11 mouse cellular contexts compared by ENCODE assay signal in the genomic region with DNA sequence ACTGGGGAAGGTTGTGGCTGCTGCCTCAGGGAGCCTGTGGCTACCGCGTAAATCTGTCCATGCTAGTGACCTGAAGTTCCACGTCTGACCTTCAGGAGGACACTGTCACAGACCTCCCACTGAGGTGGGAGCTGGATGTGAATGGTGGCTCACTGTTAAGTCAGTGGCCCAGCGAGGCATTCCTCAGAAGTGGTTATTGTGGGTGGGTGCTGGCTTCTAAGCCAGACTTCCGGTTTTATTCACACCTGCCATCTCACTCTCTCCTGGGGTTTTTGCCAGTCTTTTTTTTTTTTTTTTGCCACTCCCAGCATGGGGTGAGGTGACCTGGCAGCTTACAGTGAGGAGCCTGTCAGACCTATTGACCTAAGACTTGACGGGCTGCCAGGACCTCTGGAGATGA. TPM values are rescaled to one million over a fixed set of nuclear protein-coding genes. Genes with fewer than 3 reads are reported as not detected.
DNase-seq lines count a peak whose midpoint lies in the region; ATAC-seq and TF ChIP-seq lines count a peak whose summit lies in the region.
"Had no signal": no experiment of that assay in that cellular context is flagged by ENCODE, and none has a peak within 500 bp of the region (broad histone marks: within the 10 kb centered on the region; RNA-seq: fewer than 3 reads in every experiment).

No protein-coding gene starts in this region.

- H3K4me1 ChIP-seq in liver, adult 2 months (ENCODE audit: control insufficient read depth, insufficient read depth, low read length) = peaks cover 2% of the 10 kb centered on the region; the same call in 1 of the 2 replicates
- H3K4me1 ChIP-seq in ES-E14 (ENCODE audit: control insufficient read depth in 2 of 2, insufficient read depth in 2 of 2, low read length in 2 of 2, poor library complexity in 1 of 2) = peaks cover 7 to 18% of the 10 kb centered on the region in 2 experiments
- H3K4me1 ChIP-seq in intestine, embryonic 15.5 days (replicated peaks) = peaks cover 18% of the 10 kb centered on the region
- peaks cover 4% of the 10 kb centered on the region; the same call in 1 of the 2 replicates for H3K4me1 ChIP-seq in midbrain, embryonic 11.5 days (ENCODE audit: control insufficient read depth, insufficient read depth, low read length)

- WGBS in liver, adult 2 months = 35% methylated on average over 6 of the region's 6 CpGs
- WGBS in intestine, embryonic 15.5 days = 42% methylated on average over 6 of the region's 6 CpGs
- WGBS in midbrain, embryonic 11.5 days = 59% methylated on average over 6 of the region's 6 CpGs

- H3K4me3 ChIP-seq in liver, adult 2 months (ENCODE audit: insufficient read depth, low read depth, low read length) = no peak overlapping the region
- no peak overlapping the region for H3K4me3 ChIP-seq in ES-E14 (ENCODE audit: insufficient read depth in 1 of 2, low read depth in 1 of 2, low read length in 2 of 2, poor library complexity in 1 of 2, severe bottlenecking in 1 of 2)
- H3K4me3 ChIP-seq in intestine, embryonic 15.5 days (replicated peaks) = no peak overlapping the region
- H3K4me3 ChIP-seq in midbrain, embryonic 11.5 days (ENCODE audit: low read depth, low read length) = no peak overlapping the region

- TF ChIP-seq CTCF in liver, adult 2 months (IDR thresholded peaks at IDR 0.05; ENCODE audit: low read depth, low read length) = peak; percentile 37; the same call in 1 of the 2 replicates

- H3K79me2 ChIP-seq in liver, adult 2 months (ENCODE audit: control insufficient read depth, insufficient read depth, low read length) = no peaks in the 10 kb centered on the region

- in situ Hi-C loops in ES-E14 (cut with MboI; ENCODE audit: low sequenced_read_pairs in 2 of 2, unreplicated experiment in 2 of 2) = no loop called here

- no peaks in the 10 kb centered on the region for H3K36me3 ChIP-seq in liver, adult 2 months (ENCODE audit: control insufficient read depth, insufficient read depth, low read length)
- no peaks in the 10 kb centered on the region for H3K36me3 ChIP-seq in ES-E14 (ENCODE audit: control insufficient read depth, insufficient read depth, low read length, poor library complexity, severe bottlenecking)
- no peaks in the 10 kb centered on the region for H3K36me3 ChIP-seq in intestine, embryonic 15.5 days
- no peaks in the 10 kb centered on the region for H3K36me3 ChIP-seq in splenic B cell, adult 2 months (ENCODE audit: control insufficient read depth, insufficient read depth, low read length, poor library complexity, severe bottlenecking)
- H3K36me3 ChIP-seq in midbrain, embryonic 11.5 days (ENCODE audit: control insufficient read depth, insufficient read depth, low read length) = no peaks in the 10 kb centered on the region

- no peak overlapping the region for H3K9ac ChIP-seq in liver, adult 2 months (ENCODE audit: low read depth, low read length)
- H3K9ac ChIP-seq in ES-E14 (ENCODE audit: insufficient read depth, low read depth, low read length, poor library complexity, severe bottlenecking) = no peak overlapping the region
- no peak overlapping the region for H3K9ac ChIP-seq in intestine, embryonic 15.5 days
- no peak overlapping the region for H3K9ac ChIP-seq in midbrain, embryonic 11.5 days (ENCODE audit: low read length)

- H3K4me2 ChIP-seq in intestine, embryonic 15.5 days (replicated peaks) = no peak overlapping the region
- no peak overlapping the region for H3K4me2 ChIP-seq in midbrain, embryonic 11.5 days

- H3K27ac ChIP-seq in liver, adult 2 months (replicated peaks; ENCODE audit: insufficient read depth, low read depth, low read length) = no peak overlapping the region
- H3K27ac ChIP-seq in ES-E14 (ENCODE audit: insufficient read depth, low read depth, low read length, poor library complexity, severe bottlenecking) = no peak overlapping the region
- H3K27ac ChIP-seq in intestine, embryonic 15.5 days = no peak overlapping the region
- no peak overlapping the region for H3K27ac ChIP-seq in midbrain, embryonic 11.5 days (ENCODE audit: low read depth, low read length)
- H3K27ac ChIP-seq: hindbrain, postnatal 0 days had no signal

- H3K27me3 ChIP-seq in liver, adult 2 months (ENCODE audit: control insufficient read depth, insufficient read depth, low read length) = no peaks in the 10 kb centered on the region
- H3K27me3 ChIP-seq in intestine, embryonic 15.5 days (replicated peaks) = no peaks in the 10 kb centered on the region
- H3K27me3 ChIP-seq in splenic B cell, adult 2 months (ENCODE audit: control insufficient read depth, insufficient read depth, low read length, poor library complexity, severe bottlenecking) = no peaks in the 10 kb centered on the region
- no peaks in the 10 kb centered on the region for H3K27me3 ChIP-seq in midbrain, embryonic 11.5 days (ENCODE audit: control insufficient read depth, insufficient read depth, low read length)

- DNase-seq in liver, adult 2 months (ENCODE audit: extremely low read depth, low read depth, low spot score) = peak; percentile 45
- no peak for DNase-seq in liver
- DNase-seq in ES-E14 (ENCODE audit: low read depth, low spot score) = no peak
- DNase-seq in splenic B cell, adult 2 months (ENCODE audit: low read depth, low spot score) = peak; percentile 52
- no peak for DNase-seq in left cerebral cortex, adult 18-20 months (ENCODE audit: low spot score in 2 of 2)
- no peak for DNase-seq in adipocyte (ENCODE audit: low spot score)
- no peak for DNase-seq in midbrain, embryonic 11.5 days (ENCODE audit: low spot score, missing footprints)
- DNase-seq: cerebellum, postnatal 14 days; left cerebral cortex, postnatal 4 days had no signal

- TF ChIP-seq POLR2A in liver, adult 2 months (IDR thresholded peaks at IDR 0.05; ENCODE audit: extremely low read depth, insufficient read depth, low read length) = no peak

- 0 out of 2 replicates have a peak, but pooled peaks have one; percentile 28 for ATAC-seq in intestine, embryonic 15.5 days
- no peak for ATAC-seq in midbrain, embryonic 11.5 days (ENCODE audit: low FRiP score)
- ATAC-seq: hindbrain, postnatal 0 days had no signal

- no peaks in the 10 kb centered on the region for H3K9me3 ChIP-seq in ES-E14 (ENCODE audit: control insufficient read depth, insufficient read depth, low read depth, low read length)
- no peaks in the 10 kb centered on the region for H3K9me3 ChIP-seq in intestine, embryonic 15.5 days
- H3K9me3 ChIP-seq in midbrain, embryonic 11.5 days (ENCODE audit: control insufficient read depth, low read length) = no peaks in the 10 kb centered on the region

TF ChIP-seq in ES-E14, 5 proteins besides CTCF, POLR2A, EP300 and RAD21:
- TF ChIP-seq HCFC1 (IDR thresholded peaks at IDR 0.05; ENCODE audit: borderline replicate concordance, insufficient read depth, low read length) (no peak), ZNF384 (IDR thresholded peaks at IDR 0.05; ENCODE audit: low read depth, low read length) (peak; percentile 77; the same call in 1 of the 2 replicates)

RNA-seq across cellular contexts. Expression of a gene that starts 43.3 kb away (rescaled TPM):
- 0.67 and 1.2 TPM in 2 replicates for total RNA-seq in liver, adult 2 months (2014; rRNA removed)
- 0.49 and 0.65 TPM in 2 replicates for polyA plus RNA-seq in liver, adult 2 months (2012; rRNA removed)
- 10.3 and 10.6 TPM in 2 replicates for total RNA-seq in ES-E14 (2012; rRNA removed)
- polyA plus RNA-seq in intestine, embryonic 15.5 days (2015; fragmentation: Nextera tagmentation; extraction: Ambion mirVana) = 4.9 and 5.3 TPM in 2 replicates
- total RNA-seq in left cerebral cortex, adult 18-20 months (2021) = 10 to 100 TPM; 65.4 to 77.2 TPM
- 0.54 and 0.89 TPM in 2 replicates for polyA plus RNA-seq in midbrain, embryonic 11.5 days (2014; fragmentation: Nextera tagmentation; extraction: Ambion mirVana)

RNA-seq across cellular contexts. Expression of a gene that starts 55.8 kb away (rescaled TPM):
- 44.3 and 57.3 TPM in 2 replicates for total RNA-seq in liver, adult 2 months (2014; rRNA removed)
- polyA plus RNA-seq in liver, adult 2 months (2012; rRNA removed) = 151 and 152 TPM in 2 replicates
- total RNA-seq in ES-E14 (2012; rRNA removed) = 109 and 127 TPM in 2 replicates
- polyA plus RNA-seq in intestine, embryonic 15.5 days (2015; fragmentation: Nextera tagmentation; extraction: Ambion mirVana) = 343 and 345 TPM in 2 replicates
- 100 to 1,000 TPM; 162 to 165 TPM for total RNA-seq in left cerebral cortex, adult 18-20 months (2021)
- 266 and 279 TPM in 2 replicates for polyA plus RNA-seq in midbrain, embryonic 11.5 days (2014; fragmentation: Nextera tagmentation; extraction: Ambion mirVana)

Comparison
In these comparisons a context has a peak if more than half of its experiments do, and no peak if none do; other contexts are left out.
1. DNase-seq: peak in liver, adult 2 months (single experiment) and splenic B cell, adult 2 months (single experiment); none in liver (single experiment), ES-E14 (single experiment), left cerebral cortex, adult 18-20 months (0 of 2), adipocyte (single experiment) and midbrain, embryonic 11.5 days (single experiment).